Mouse (Mus musculus) embryo, embryonic 10 days (tissue): ENCODE measurements around the gene Figla.
"Not testable (repeated sequence)": the region's sequence is repeated elsewhere in the genome, so short reads cannot be mapped to it uniquely, and the experiment has no call there.

Source experiments
- DNase-seq: peaks from one replicate; pipeline ENCODE4 v3.0.0-alpha.2; 2015; ENCODE audit warnings: low spot score

Figla gene

GRCm38 (mm10) chr6:86015871-86016270 is at the start of gene Figla:
TSS of gene Figla (plus strand) at chr6:86016171.
- DNase-seq = no peak

GRCm38 (mm10) chr6:85966686-85967085 is 49.3 kb upstream of the Figla start:
- no peak for DNase-seq

GRCm38 (mm10) chr6:85969889-85970288 is 46.1 kb upstream of the Figla start:
- DNase-seq = no peak

- no peak for DNase-seq
Observed at GRCm38 (mm10) chr6:85972699-85973098, 43.3 kb upstream of the Figla start.

- DNase-seq = no peak
Observed at GRCm38 (mm10) chr6:85973336-85973735, 42.6 kb upstream of the Figla start.

- no peak for DNase-seq
Observed at GRCm38 (mm10) chr6:85974941-85975617, 40.9 kb upstream of the Figla start.

- no peak for DNase-seq
Observed at GRCm38 (mm10) chr6:85975761-85976160, 40.2 kb upstream of the Figla start.

- no peak for DNase-seq
Observed at GRCm38 (mm10) chr6:85976242-85976641, 39.7 kb upstream of the Figla start.

GRCm38 (mm10) chr6:85978736-85979135 is 37.2 kb upstream of the Figla start:
- DNase-seq = not testable (repeated sequence)

- no peak for DNase-seq
Observed at GRCm38 (mm10) chr6:85984351-85984750, 31.6 kb upstream of the Figla start.

GRCm38 (mm10) chr6:85989570-85989969 is 26.4 kb upstream of the Figla start:
- DNase-seq = not testable (repeated sequence)

- not testable (repeated sequence) for DNase-seq
Observed at GRCm38 (mm10) chr6:85990774-85991173, 25.2 kb upstream of the Figla start.

GRCm38 (mm10) chr6:86003405-86003925 is 12.5 kb upstream of the Figla start:
- DNase-seq = no peak

- DNase-seq = peak; percentile 94
Observed at GRCm38 (mm10) chr6:86004271-86005148, 11.5 kb upstream of the Figla start.

- peak; percentile 58 for DNase-seq
Observed at GRCm38 (mm10) chr6:86009980-86010379, 6.0 kb upstream of the Figla start.

- not testable (repeated sequence) for DNase-seq
Observed at GRCm38 (mm10) chr6:86014812-86015211, 1.2 kb upstream of the Figla start.

GRCm38 (mm10) chr6:86016793-86017350 is 901 bp downstream of the Figla start:
- no peak for DNase-seq

GRCm38 (mm10) chr6:86019415-86020237 is 3.7 kb downstream of the Figla start:
- DNase-seq = no peak

GRCm38 (mm10) chr6:86020948-86021347 is 5.0 kb downstream of the Figla start:
- peak; percentile 71 for DNase-seq

- no peak for DNase-seq
Observed at GRCm38 (mm10) chr6:86026632-86027292, 10.8 kb downstream of the Figla start.

- DNase-seq = no peak
Observed at GRCm38 (mm10) chr6:86028150-86028549, 12.2 kb downstream of the Figla start.
